Mouse (Mus musculus) G1E-ER4 (cell line): ENCODE measurements around the gene Polr1c. TPM values are rescaled to one million over a fixed set of nuclear protein-coding genes. Genes with fewer than 3 reads are reported as not detected.

Experiments used
- GATA1 ChIP-seq: IDR thresholded peaks from one replicate; pipeline ENCODE4 v1.8.0; 2012; ENCODE audit warnings: low read length, inconsistent platforms
- polyA plus RNA-seq: library from polyadenylated mRNA; stranded (reverse); fragments of >175 nt; gene quantifications from 2 replicates; pipeline ENCODE4 v1.2.3, GENCODE M21; 2012

Gene Polr1c
- polyA plus RNA-seq, 1 experiment: 16.5 TPM

DNA sequence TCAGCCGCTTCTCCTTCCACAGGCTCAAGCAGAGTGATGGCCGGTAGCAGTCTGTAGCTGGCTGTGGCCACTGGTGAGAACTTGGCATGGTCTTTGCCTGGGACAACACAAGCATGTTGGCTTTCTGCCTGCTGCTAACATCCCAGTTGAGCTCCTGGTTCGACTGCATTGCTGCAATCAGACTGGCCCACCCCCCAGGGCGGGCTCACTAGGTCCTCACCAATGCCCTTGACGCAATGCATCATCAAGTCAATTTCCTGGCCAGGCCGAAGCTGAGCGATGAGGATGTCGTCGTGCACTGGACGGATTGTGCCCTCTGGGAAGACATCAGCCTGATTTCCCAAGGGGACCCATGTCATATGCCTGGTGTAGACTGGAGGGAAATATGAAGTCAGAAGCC lies 3.3 kb downstream of the Polr1c start:
- no peak for TF ChIP-seq GATA1

DNA sequence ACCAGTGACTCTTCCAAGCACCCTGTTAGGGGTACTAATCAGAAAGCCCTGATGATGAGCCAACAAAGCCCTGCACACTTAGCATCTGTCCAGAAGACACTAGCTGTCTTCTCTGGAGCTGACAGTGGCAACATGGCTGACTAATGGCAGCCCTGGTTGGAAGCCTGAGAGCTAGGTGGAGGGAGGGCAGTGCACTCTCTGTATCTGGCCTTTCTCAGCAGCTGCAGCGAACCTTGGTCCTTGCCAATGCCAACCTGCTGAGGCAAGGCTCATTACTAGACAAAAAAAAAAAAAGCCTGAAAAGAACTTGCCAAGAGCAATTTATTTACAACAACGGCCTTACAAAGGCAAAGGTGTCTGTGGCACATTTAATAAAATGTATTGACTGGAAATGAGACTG lies 4.2 kb downstream of the Polr1c start:
- TF ChIP-seq GATA1: no peak

DNA sequence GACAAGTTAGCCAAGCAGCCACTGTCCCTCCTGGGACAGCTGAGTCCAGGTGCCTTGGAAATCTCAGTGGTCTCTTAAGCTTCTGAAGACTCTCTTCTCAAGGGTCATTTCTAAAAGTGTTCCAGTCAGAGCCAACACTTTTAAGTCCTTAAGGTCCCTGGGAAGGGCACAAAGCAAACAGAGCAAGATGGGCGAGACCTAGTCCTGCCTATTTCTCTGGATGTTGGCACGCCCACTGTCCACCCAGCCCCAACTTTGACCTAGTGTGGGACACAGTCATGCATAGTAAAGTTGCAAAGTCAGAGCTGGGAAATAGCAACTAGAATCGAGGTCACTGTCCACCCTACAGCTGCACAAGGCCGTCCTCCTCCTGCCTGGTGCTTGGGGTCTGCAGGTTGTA lies 4.9 kb downstream of the Polr1c start:
- TF ChIP-seq GATA1: no peak

DNA sequence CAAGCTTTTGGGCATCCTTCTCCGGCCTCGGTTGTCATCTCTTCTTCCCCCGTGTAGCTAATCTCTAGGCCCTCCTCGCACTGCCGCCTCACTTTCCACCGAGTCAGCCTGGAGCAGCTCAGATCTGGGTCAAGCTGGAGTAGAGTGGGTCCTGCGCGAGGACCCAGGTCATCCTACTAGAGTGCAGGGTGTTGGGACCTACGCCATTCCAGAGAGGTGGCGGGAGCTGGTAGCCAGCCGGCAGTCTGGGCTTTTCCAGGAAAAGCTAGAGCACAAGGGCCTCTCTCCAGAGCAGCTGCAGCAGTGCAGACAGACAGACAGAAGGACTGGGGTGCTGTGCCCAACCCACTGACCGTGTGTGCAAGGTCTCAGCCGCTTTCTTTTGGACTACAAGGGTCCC lies 5.6 kb downstream of the Polr1c start:
- TF ChIP-seq GATA1: no peak

DNA sequence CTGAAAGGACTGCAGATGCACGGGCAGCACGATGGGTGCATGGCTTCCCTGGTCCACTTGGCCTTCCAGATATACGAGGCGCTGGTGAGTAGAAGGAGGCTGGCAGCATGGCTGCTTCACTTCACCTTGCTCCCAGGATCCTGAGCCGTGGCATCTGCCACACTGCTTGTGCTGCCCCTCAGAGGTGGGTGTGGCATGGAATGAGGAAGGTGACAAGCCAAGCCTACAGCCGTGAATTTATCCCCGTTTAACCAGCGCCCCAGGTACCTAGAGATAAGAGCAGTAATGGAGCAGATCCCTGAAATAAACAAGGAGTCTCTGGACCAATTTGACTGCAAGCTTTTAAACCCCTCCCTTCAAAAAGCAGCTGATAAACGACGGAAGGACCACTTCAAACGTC lies 6.4 kb downstream of the Polr1c start:
- no peak for TF ChIP-seq GATA1

DNA sequence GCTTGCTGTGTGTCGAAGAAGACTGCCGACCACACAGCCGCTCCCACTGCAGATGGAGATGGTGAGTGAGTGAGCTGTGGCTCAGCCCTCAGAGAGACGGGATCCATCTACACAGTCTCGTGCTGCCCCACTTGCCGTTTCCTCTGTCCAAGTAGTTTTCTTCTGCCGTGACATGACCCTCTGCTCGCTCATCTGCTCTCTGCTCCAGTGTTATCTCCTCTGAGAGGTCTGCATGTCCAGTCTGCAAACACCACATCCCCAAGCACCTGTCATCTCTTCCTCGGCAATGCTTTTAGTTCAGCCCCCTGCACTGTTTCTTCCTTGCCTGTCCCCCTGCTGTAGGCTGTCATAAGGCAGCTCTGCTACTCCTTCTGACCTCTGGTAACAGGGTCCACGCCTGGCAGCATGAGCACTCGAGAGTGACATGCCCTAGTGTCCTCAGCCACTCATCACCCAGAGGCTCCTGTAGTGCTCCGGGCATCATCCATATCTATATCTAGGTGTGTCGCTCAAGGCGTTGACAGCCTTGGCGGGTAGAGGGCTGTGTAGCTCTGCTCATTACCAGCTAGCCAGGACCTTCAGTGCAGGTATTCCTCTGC lies 8.2 kb downstream of the Polr1c start:
- TF ChIP-seq GATA1: no peak

DNA sequence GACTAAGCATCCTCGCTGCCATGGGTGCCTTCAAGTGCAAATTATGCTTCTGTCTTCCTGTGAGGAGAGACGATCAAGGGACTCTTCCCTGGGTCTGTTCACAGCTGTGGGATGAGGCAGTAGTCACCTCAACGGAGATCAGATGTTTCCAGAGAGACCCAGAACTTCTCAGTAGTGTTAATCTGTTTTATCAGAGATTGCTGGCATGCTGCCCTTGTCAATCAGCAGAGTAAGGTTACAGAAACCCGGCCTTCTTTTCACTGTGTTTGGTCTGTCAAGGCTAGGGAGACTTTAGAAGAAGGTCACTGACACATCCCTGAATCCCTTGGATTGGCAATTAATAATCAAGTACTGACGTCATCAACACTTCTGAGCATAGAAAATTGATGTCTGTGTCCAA lies 10.4 kb downstream of the Polr1c start:
- no peak for TF ChIP-seq GATA1

DNA sequence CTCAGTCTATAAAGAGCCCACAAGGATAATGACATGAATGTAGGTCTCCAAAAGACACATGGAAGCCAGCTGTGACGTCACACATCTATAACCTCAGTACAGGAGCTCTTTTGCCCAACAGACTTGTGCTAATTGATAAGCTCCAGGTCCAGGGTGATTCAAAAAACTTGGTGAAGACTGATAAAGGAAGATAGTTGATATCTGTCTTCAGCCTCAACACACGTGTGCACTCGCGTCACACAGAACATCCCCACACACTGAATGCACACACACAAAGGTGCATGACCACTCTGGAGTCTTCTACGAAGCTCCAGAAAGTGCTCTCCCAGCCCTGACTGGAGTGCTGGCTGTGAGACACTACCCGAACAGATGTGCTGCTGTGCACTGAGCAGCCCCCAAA lies 10.8 kb downstream of the Polr1c start:
- no peak for TF ChIP-seq GATA1

DNA sequence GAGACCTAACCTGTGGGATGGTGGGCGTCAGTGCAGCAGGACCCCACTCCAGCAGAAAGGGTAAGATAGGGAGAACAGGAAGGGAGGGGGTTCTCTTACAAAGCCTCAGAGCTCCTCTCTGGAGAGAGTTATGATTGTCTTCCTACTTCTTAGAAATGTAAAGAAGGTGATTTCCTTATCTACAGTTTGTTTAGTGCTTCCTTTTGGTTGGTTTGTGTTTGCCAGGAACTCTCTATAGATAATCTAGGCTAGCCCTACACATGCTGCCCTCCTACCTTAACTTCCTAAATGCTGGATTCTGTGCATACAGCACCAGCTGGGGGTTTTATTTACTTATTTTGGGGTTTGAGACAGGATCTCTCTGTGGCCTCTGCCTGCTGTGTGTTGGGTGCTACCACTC lies 11.8 kb downstream of the Polr1c start:
- no peak for TF ChIP-seq GATA1

DNA sequence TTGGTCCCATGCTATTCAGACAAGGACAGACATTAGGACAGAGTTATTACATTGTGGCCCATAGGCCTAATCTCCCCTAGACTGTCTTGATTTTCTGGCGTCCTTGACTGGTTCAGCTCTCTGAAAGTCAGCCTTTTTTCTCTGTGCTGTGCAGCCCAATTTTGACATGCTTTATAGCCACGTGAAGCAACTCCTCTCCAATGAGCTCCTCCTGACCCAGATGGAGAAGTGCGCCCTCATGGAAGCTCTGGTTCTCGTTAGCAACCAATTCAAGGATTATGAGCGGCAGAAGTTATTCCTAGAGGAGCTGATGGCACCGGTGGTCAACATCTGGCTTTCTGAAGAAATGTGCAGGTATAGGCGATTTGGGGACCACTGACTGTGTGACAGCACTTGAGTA lies 20.3 kb downstream of the Polr1c start:
- no peak for TF ChIP-seq GATA1

DNA sequence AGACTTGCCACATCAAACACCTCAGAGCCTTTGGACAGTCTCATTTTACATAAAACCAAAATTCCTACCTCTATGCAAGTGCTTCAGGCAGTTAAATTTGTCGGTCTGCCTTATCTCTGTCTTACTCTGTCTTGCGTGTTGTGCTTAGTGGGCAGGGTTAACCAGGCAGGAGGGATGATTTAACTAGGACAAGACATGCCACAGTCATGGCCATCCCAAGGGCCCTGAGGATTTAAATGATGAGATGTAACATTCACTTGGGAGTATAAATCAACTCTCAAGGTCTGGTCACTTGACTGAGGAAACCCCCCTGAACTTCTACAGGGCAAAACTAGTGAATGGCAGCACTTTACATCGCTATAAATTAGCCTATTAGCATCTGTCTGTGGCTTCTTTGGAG lies 26.3 kb downstream of the Polr1c start:
- TF ChIP-seq GATA1: no peak

DNA sequence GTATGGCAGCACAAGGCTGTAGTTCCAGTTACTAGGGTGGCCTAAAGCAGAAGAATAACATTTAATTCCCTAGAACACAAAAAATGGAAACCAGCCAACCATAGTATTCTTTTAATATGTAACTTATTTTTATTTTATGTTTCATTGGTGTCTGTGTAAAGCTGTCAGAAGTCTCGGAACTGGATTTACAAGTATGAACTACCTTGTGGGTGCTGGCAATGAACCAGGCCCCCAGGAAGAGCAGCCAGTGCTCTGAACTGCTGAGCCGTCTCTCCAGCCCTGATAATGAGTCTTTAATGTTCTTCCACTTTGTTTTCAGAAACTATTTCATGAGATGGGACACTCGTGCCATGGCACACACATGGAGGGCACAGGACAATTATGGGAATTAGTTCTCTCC lies 37.3 kb downstream of the Polr1c start:
- no peak for TF ChIP-seq GATA1

DNA sequence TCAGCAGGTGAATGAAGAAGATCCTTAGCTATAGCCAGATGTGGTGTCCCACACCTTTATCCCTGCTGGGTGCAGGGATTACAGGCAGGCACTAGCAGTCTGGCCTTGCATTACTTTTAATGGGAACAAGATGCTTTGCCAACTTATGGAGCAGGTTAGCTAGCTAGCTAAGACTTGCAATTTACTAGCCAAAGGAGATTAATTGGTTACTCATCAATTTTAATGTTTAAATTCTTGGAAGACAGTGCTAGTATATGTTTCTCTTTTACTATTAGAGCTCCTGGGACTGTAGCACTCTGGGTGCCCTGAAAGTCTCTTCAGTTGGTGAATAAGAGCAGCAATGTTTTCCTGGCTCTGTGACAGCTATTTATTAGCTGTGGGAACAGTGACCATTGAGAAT lies 41.2 kb downstream of the Polr1c start:
- TF ChIP-seq GATA1: no peak

DNA sequence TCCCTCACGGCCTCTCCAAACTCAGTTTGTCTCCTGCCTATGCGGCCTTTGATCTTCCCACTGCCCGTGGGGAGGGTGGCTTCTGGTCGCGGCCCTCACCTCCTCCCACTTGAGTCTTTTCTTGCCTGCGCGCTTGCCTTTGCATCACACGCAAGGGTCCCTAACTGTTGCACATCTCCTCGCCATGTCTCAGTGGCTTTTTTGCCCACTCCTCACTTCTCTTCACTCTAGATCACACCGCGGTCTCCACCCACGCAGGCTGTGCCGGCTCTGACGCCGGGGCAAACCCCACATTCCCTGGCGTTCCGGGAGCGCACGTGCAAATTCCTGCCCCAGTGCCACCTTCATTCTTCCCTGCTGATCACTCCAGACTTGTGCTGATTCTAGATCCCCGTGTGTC lies 44.8 kb downstream of the Polr1c start:
- TF ChIP-seq GATA1: no peak

DNA sequence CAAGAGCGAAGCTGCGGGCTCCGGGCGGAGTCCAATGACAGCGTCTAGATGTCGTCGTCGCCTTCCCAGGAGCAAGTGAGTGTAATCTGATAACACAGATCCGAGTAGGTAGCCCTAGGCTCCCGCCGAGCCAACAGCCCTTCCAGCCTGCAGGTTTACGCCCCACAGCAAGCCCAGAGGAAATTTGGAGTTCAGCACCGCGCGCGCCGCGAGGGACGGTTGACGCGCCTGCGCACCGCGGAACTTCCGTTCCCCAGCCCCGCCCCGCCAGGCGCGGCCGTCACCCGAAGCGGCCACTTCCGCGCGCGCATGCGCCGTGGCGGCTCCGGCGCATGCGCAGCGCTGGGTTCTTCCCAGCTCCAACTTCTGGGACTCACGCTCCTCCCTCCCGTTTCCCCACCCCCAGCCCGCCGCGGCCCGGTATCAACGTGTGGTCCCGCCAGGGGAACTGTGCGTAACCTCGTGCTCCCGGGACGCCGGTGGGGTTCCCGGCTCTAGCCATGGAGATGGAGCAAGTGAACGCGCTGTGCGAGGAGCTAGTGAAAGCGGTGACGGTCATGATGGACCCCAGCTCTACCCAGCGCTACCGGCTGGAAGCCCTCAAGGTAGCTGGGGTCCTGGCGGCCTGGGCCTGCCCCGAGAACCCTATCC lies 45.3 kb downstream of the Polr1c start, which contains the start of the genes Polh and Xpo5:
TSS of gene Polh (minus strand) at position 225 of the 651 bp plus-strand sequence.
TSS of gene Xpo5 (plus strand) at position 362 of the 651 bp plus-strand sequence.
- peak; percentile 17 for TF ChIP-seq GATA1

DNA sequence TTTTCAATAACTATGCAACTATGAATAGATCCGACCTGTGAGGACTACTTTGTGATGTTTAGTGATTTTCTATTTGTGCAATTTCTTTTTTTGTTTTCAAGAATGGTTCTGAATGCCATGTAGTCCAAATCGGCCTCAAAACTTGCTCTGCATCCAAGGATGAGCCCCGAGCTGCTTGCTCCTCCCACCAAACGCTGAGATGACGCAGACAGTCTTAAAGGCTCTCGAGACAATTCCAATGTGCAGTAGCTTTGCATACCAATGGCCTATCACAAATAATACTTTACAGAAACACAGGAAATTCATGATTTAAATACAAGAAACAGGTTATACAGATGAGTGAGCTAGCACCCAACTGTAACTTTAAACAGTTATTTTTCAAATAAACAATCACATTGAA lies 46.7 kb downstream of the Polr1c start:
- no peak for TF ChIP-seq GATA1

Other genes with a start within 250 kb of the Polr1c start
- gene Vegfa, start 215.7 kb downstream of the Polr1c start, polyA plus RNA-seq: 42.9 and 53.0 TPM in 2 replicates
- gene Mrps18a, start 137.1 kb downstream of the Polr1c start, polyA plus RNA-seq: 91.7 and 133 TPM in 2 replicates
- gene Rsph9, start 103.8 kb downstream of the Polr1c start, polyA plus RNA-seq: 0.08 TPM in 1 of 2 replicates, not detected in the other
- gene Mad2l1bp, start 94.5 kb downstream of the Polr1c start, polyA plus RNA-seq: 7.0 and 14.8 TPM in 2 replicates
- 38.1 and 53.1 TPM in 2 replicates for gene Gtpbp2, start 87.0 kb downstream of the Polr1c start, polyA plus RNA-seq
- 1.6 and 1.7 TPM in 2 replicates for gene Polh, start 45.4 kb downstream of the Polr1c start, polyA plus RNA-seq
- gene Xpo5, start 45.3 kb downstream of the Polr1c start, polyA plus RNA-seq: 20.8 and 31.0 TPM in 2 replicates
- gene Yipf3, start within 50 bp of the Polr1c start, polyA plus RNA-seq: 76.6 and 86.4 TPM in 2 replicates
- gene Lrrc73, start 5.5 kb upstream of the Polr1c start, polyA plus RNA-seq: 1.5 and 1.6 TPM in 2 replicates
- 90.9 and 127 TPM in 2 replicates for gene Tjap1, start 35.0 kb upstream of the Polr1c start, polyA plus RNA-seq
- not detected in 2 replicates for gene Dlk2, start 49.4 kb upstream of the Polr1c start, polyA plus RNA-seq
- 11.8 and 12.9 TPM in 2 replicates for gene Abcc10, start 80.3 kb upstream of the Polr1c start, polyA plus RNA-seq
- gene Zfp318, start 135.7 kb upstream of the Polr1c start, polyA plus RNA-seq: 7.3 and 7.6 TPM in 2 replicates
- gene Crip3, start 180.9 kb upstream of the Polr1c start, polyA plus RNA-seq: not detected in 2 replicates
- not detected in 2 replicates for gene Slc22a7, start 190.4 kb upstream of the Polr1c start, polyA plus RNA-seq
- not detected in 2 replicates for gene Ttbk1, start 239.6 kb upstream of the Polr1c start, polyA plus RNA-seq
- gene Dnph1, start 248.7 kb upstream of the Polr1c start, polyA plus RNA-seq: 45.3 and 54.4 TPM in 2 replicates